Mouse (Mus musculus): ENCODE results near the gene Zfp993.
"Not testable (repeated sequence)": the region's sequence is repeated elsewhere in the genome, so short reads cannot be mapped to it uniquely, and the experiment has no call there.

Zfp993 gene

DNA sequence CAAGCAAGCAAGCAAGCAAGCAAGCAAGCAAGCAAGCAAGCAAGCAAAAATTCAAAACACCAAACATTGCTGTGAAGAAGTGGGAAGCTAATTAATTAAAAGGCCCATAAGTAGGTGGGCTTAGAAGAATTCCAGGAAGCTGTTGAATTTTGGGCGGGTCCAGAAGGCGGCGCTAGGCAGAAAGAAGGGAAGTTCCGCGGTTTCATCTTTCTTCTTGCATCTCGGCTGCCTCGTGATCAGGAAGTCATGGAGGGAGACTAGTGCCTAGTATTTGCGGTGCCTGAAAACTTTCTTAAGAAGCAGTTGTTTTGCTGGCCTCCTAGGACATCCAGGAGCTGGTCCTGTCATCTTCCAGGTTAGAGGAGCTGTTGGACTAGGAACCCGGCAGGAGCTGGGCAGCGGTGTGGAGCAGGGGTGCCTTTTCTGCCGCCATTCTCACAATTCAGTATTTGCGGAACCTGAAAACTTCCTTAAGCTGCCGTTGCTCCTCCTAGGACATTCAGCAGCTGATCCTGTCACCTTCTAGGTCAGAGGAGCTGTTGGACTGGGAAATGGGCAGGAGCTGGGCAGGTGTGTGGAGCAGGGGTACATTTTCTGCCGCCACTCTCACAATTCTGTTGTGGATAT is at the start of gene Zfp993:
Zfp993 (plus strand) TSS at position 188 of the 627 bp plus-strand sequence.
- not testable (repeated sequence) for DNase-seq (ENCODE audit: low read depth)

DNA sequence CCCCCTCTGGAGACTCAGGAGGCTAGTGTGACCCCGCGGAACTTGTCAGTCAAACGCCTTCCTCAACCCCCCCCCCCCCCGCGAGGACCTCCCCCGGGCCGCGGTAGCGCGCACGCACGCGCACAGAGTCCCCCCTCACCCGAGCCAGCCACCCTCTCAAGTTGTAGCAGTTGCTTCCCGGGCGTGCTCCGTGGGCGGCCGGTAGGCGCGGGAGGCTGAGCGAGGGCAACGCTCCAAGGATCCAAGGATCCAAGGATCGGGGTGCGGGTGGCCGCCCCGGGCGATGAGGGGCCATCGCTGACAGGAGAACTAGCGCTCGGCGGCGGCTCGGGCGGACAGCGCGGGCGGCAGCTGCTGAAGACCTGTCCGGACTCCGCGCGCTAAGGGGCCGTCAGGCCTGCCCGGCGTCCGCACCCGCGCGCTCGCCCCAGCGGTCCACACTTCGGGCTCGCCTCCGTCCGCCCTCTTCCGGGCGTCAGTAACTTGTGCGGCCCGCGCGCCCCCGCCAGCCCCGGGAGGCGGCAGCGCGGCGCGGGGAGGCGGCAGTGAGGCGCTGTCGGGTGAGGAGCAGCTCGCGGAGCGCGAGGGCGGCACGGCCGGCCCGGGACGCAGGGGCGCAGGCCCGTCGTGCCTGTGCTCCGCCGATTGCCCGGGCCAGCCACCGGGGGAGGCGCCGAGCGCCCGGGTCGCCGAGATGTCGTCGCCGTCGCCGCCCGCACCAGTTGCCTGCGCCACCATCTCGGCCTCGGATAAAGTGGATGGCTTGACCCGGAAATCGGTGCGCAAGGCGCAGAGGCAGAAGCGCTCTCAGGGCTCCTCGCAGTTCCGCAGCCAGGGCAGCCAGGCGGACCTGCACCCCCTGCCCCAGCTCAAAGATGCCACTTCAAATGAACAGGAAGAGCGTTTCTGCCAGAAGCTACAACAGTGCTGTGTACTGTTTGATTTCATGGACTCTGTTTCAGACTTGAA is 30.6 kb upstream of the Zfp993 start:
- DNase-seq (ENCODE audit: low read depth) = not testable (repeated sequence)

DNA sequence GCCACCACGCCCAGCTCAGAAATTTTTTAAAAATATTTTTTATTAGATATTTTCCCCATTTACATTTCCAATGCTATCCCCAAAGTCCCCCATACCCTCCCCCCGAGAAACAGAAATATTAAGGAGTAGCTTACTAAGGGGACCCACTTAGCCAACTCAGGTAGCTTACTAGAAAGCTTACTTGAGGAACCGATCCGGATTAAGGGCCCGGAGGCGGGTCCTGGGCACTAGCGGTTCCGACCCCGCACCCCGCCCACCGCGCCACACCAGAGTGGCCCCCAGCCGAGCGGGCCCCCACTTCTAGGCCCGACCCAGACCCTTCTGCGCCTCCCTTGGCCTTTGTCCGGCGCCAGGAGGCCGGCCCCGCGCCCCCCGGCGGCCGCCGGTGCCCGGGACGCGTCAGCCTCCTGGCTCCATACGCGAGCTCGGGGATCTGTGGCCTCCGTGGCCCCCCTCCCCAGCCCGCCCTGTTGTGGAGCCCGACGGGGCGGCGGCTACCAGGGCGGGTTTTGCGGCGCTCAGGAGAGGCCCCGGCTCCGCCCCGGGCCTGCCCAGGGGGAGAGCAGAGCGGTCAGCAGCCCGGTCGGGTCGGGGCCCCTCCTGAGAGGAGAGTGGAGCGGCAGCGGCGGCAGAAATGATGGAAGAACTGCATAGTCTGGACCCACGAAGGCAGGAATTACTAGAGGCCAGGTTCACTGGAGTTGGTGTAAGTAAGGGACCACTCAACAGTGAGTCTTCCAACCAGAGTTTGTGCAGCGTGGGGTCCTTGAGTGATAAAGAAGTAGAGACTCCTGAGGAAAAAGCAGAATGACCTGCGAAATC is 7.0 kb upstream of the Zfp993 start:
- not testable (repeated sequence) for DNase-seq (ENCODE audit: low read depth)

DNA sequence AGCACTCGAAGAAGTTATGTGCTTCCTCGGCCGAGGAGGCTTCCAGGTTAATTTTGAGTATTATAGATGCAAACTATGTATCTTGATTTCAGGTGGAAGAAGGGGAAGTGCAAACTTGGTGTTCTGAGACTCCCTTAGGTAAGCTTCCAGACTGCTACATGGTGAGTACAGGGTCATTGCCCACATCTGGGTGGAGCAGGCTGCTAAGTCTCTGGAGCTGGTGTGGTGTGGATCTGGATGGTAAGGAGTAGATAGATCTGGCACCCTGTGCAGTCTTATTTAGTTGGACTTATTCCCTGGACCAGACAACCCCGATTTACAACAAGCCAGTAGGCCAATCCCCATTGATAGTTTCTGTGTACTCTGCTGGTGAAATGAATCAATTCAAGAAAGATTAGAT is 33.6 kb downstream of the Zfp993 start:
- not testable (repeated sequence) for DNase-seq (ENCODE audit: low read depth)

- not testable (repeated sequence) for DNase-seq (ENCODE audit: low read depth)
These were observed 38.9 kb downstream of the Zfp993 start for GRCm38 (mm10) chr4:146649641-146650040.

- DNase-seq (ENCODE audit: low read depth) = not testable (repeated sequence)
These were observed 39.4 kb downstream of the Zfp993 start for GRCm38 (mm10) chr4:146650115-146650514.

- DNase-seq (ENCODE audit: low read depth) = not testable (repeated sequence)
These were observed 39.9 kb downstream of the Zfp993 start for GRCm38 (mm10) chr4:146650639-146651038.

All from NIH3T3 (cell line).